Mouse (Mus musculus) liver, embryonic 12.5 days (tissue): ENCODE data around the gene Tbc1d2b. TPM values are rescaled to one million over a fixed set of nuclear protein-coding genes. Genes with fewer than 3 reads are reported as not detected.

Source experiments
- ATAC-seq: fragments of 200-750 bp; cut with Nextera tagmentation; 2 replicates; pipeline ENCODE4 v1.8.0; 2017; ENCODE audit warnings: moderate number of reproducible peaks, mild to moderate bottlenecking, moderate library complexity
- H3K27ac ChIP-seq: fragments of 300-500 bp; sonication (generic); 2 replicates; pipeline ENCODE4 v1.5.1; 2016; ENCODE audit warnings: mild to moderate bottlenecking
- H3K27me3 ChIP-seq: fragments of 300-500 bp; sonication (generic); replicated peaks from 2 replicates; pipeline ENCODE4 v1.6.1; 2016; ENCODE audit warnings: mild to moderate bottlenecking, moderate library complexity
- H3K36me3 ChIP-seq: fragments of 300-500 bp; sonication (generic); 2 replicates; pipeline ENCODE4 v1.6.1; 2016; ENCODE audit warnings: mild to moderate bottlenecking, moderate library complexity
- H3K4me1 ChIP-seq: fragments of 300-500 bp; sonication (generic); 2 replicates; pipeline ENCODE4 v1.6.1; 2016
- H3K4me2 ChIP-seq: fragments of 300-500 bp; sonication (generic); 2 replicates; pipeline ENCODE4 v1.6.1; 2016; ENCODE audit warnings: mild to moderate bottlenecking, moderate library complexity
- H3K4me3 ChIP-seq: fragments of 300-500 bp; sonication (generic); 2 replicates; pipeline ENCODE4 v1.5.1; 2016; ENCODE audit warnings: mild to moderate bottlenecking, moderate library complexity
- H3K9ac ChIP-seq: fragments of 300-500 bp; sonication (generic); 2 replicates; pipeline ENCODE4 v1.6.1; 2016; ENCODE audit warnings: mild to moderate bottlenecking, moderate library complexity
- H3K9me3 ChIP-seq: fragments of 300-500 bp; sonication (generic); replicated peaks from 2 replicates; pipeline ENCODE4 v1.6.1; 2016; ENCODE audit warnings: mild to moderate bottlenecking, moderate library complexity
- WGBS: fragments of 180-500 bp; shearing (Covaris S2); methylation state at CpG from one replicate; pipeline ENCODE4 v1.1.7; 2016; ENCODE audit not compliant: insufficient replicate concordance; 5-methylcytosine and 5-hydroxymethylcytosine counted together
- polyA plus RNA-seq: library from polyadenylated mRNA; unstranded; fragments of >200 nt; fragmentation: Nextera tagmentation; extraction: Ambion mirVana; gene quantifications from 2 replicates; pipeline ENCODE4 v1.2.1, GENCODE M21; 2016

Tbc1d2b gene
- polyA plus RNA-seq, 1 experiment from 2014 or later, result 11.0 TPM

- Histone ChIP-seq H3K9me3 (no peaks in the 10 kb centered on the region), H3K4me1 (peaks cover 30% of the 10 kb centered on the region), H3K27me3 (no peaks in the 10 kb centered on the region), H3K4me3 (no peak overlapping the region), H3K36me3 (no peaks in the 10 kb centered on the region), H3K4me2 (no peak overlapping the region), H3K9ac (no peak overlapping the region), H3K27ac (no peak overlapping the region)
- no peak for ATAC-seq
- 55% methylated on average over 1 of the region's 1 CpGs for whole genome bisulfite sequencing
Observed at GRCm38 (mm10) chr9:90276779-90277178, 6.2 kb upstream of the Tbc1d2b start.

GRCm38 (mm10) chr9:90275906-90276305 is 5.3 kb upstream of the Tbc1d2b start:
- no peak overlapping the region for H3K9ac ChIP-seq

DNA sequence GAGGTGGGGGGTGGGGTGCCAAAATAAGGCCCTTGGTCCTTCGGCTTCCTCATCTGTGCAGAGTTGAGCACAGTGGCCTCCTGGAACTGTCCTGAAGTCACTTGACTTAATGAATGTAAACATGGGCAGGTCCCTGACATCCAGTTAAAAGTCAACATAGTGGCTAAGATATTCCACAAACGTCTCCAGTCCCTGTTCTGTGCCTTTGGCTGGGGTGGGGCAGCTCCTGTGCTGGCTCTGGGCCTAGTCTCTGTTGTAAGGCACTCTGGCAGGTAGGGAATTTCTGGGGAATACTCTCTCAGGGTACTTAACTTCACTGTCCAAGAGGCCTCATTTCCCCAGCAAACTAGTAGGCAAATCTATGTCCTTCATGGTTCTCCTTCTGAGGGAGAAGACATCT is 4.9 kb upstream of the Tbc1d2b start:
- no peak overlapping the region for H3K27ac ChIP-seq
- no peak overlapping the region for H3K4me2 ChIP-seq
- no peak overlapping the region for H3K9ac ChIP-seq
- no peaks in the 10 kb centered on the region for H3K9me3 ChIP-seq
- WGBS, result 63% methylated on average over 2 of the region's 2 CpGs
- ATAC-seq, result no peak
- H3K4me3 ChIP-seq, result no peak overlapping the region
- H3K27me3 ChIP-seq, result no peaks in the 10 kb centered on the region
- H3K36me3 ChIP-seq, result no peaks in the 10 kb centered on the region
- H3K4me1 ChIP-seq, result peaks cover 42% of the 10 kb centered on the region

More at GRCm38 (mm10) chr9:90275906-90276305, 5.3 kb upstream of the Tbc1d2b start:
- WGBS, result 72% methylated on average over 5 of the region's 5 CpGs
- Histone ChIP-seq H3K4me1 (peaks cover 39% of the 10 kb centered on the region), H3K9me3 (no peaks in the 10 kb centered on the region), H3K4me3 (no peak overlapping the region), H3K36me3 (no peaks in the 10 kb centered on the region), H3K4me2 (no peak overlapping the region), H3K27me3 (no peaks in the 10 kb centered on the region), H3K27ac (no peak overlapping the region)
- no peak for ATAC-seq

DNA sequence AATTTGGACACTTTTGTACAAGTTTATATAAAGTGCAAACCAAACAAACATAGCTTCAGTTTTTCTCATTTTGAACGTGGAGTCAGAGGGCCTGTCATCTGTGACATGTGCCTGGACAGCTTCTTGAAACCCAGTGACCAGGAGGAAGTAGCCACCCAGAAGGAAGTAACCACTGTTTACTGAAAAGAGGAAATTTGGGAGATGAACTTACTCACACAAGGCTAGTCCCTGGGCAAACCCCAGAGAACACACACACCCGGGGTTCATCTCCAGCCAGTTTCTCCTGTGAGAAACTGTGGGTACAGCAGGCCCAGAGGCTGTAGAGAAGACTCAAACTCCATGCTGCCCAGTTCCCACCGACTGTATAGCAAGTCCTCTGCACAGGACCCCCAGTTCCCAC is 3.9 kb upstream of the Tbc1d2b start:
- Histone ChIP-seq H3K4me1 (peaks cover 47% of the 10 kb centered on the region), H3K9me3 (no peaks in the 10 kb centered on the region), H3K9ac (no peak overlapping the region), H3K4me2 (no peak overlapping the region), H3K36me3 (no peaks in the 10 kb centered on the region), H3K27ac (peak overlapping the region; percentile 50; the same call in 1 of the 2 replicates), H3K4me3 (no peak overlapping the region), H3K27me3 (no peaks in the 10 kb centered on the region)
- ATAC-seq, result no peak
- 29% methylated on average over 3 of the region's 3 CpGs for WGBS

DNA sequence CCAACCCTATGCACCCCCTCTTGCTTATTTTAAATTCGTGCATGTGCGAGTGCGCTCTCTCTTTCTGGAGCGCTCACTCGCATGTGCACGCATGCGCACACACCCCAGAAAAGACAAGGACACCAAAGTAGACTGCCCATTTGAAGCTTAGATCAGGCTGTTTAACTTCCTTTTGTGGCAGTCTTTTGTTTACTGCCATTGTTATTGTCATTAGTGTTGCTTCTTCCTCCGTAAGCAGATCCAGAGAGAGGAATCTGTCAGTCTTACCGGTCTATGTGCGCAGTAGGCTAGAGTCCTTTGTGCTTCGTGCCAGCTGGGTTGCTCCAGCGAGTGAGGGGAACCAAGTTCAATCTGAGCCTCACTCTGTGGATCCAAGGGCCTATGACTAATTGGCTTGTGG is 1.7 kb upstream of the Tbc1d2b start:
- H3K36me3 ChIP-seq, result peaks cover 7% of the 10 kb centered on the region
- H3K4me1 ChIP-seq, result peaks cover 54% of the 10 kb centered on the region
- H3K27me3 ChIP-seq, result no peaks in the 10 kb centered on the region
- H3K4me3 ChIP-seq, result no peak overlapping the region
- H3K27ac ChIP-seq, result no peak overlapping the region
- 79% methylated on average over 12 of the region's 12 CpGs for WGBS
- H3K4me2 ChIP-seq, result no peak overlapping the region
- H3K9ac ChIP-seq, result no peak overlapping the region
- no peaks in the 10 kb centered on the region for H3K9me3 ChIP-seq
- no peak for ATAC-seq

DNA sequence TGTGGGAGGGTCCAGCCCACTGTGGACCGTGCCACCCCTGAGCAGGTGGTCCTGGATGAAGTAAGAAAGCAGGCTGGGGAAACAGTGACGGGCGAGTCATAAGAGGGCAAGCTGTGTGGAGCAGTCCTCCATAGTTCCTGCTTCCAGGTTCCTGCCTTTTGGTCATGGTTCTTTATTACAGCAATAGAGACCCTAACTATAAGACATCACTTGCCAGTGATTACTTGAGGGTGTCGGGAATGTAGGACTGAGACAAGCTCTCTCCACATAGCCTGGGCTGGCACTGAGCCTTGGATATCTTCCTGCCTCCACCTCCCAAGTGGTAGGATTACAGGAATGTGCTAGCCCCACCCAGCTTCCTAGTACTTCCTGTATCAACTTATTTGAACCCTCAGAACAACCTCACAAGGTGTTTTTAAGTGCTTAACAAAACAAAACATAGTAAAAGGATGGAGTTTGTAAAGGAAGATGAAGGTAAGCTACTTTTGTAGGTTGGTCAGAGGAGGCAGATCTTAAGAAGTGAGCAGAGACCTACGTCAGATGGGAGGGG is 1.0 kb upstream of the Tbc1d2b start:
- H3K4me2 ChIP-seq, result no peak overlapping the region
- ATAC-seq, result no peak
- peaks cover 58% of the 10 kb centered on the region for H3K4me1 ChIP-seq
- H3K36me3 ChIP-seq, result peaks cover 14% of the 10 kb centered on the region
- no peak overlapping the region for H3K9ac ChIP-seq
- no peak overlapping the region for H3K4me3 ChIP-seq
- H3K27me3 ChIP-seq, result no peaks in the 10 kb centered on the region
- no peak overlapping the region for H3K27ac ChIP-seq
- no peaks in the 10 kb centered on the region for H3K9me3 ChIP-seq
- 77% methylated on average over 5 of the region's 5 CpGs for WGBS

DNA sequence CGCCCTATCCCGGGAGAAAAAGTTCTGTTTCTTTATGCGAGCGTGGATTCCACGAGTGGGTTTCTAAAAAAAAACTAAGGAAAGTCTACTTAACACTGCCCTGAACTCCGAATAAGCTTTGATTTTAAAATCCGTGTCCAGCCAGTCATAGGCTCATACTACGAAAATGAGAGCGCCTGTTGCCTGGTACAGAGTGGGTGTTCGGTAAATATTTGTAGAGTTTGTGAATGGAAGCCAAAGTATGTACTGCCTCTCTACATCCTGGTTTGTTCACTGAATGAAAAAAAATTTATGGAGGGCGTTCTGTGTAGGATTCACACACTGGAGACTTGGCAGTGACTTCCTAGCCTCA is 316 bp upstream of the Tbc1d2b start:
- ATAC-seq, result peak; percentile 6; the same call in 1 of the 2 replicates
- Histone ChIP-seq H3K9me3 (no peaks in the 10 kb centered on the region), H3K4me2 (peak overlapping the region; percentile 89), H3K4me1 (peaks cover 60% of the 10 kb centered on the region), H3K36me3 (peaks cover 21% of the 10 kb centered on the region), H3K27me3 (no peaks in the 10 kb centered on the region), H3K4me3 (peak overlapping the region; percentile 92), H3K9ac (peak overlapping the region; percentile 92), H3K27ac (peak overlapping the region; percentile 88; the same call in 1 of the 2 replicates)
- 17% methylated on average over 11 of the region's 11 CpGs for whole genome bisulfite sequencing

DNA sequence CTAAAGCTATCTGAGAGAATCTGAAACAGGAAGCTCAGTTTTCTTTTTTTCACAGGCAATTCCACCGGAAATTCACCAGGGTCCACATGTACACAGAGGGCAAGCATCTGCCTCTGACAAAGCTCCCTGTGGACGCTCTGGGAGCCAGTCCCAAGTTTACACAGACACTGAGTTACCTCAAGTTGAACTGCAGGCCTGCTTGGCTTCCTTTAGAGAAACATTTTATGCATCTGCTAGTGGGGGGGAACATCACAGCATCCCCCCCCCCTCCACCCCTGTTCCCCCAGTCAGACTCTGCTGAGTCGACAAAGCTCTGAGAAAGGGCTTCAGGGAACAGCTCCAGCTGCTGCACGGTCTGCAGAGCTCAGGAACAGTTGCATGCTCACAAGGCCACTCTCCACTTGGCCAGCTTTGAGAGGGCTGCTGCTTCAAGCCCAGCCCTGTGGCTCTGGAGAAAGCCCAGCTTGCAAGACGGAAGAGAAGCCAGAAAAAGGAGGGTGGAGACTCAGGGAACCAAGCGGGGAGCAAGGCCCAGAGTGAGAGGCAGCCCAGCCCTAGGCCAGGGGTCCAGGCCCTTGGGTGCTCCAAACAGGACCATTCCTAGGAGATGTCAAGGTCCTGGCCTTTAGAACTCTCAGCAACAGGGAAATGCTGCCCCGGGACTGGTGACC is 1.5 kb downstream of the Tbc1d2b start:
- H3K27me3 ChIP-seq, result no peaks in the 10 kb centered on the region
- peak overlapping the region; percentile 92 for H3K4me3 ChIP-seq
- peaks cover 33% of the 10 kb centered on the region for H3K36me3 ChIP-seq
- peaks cover 73% of the 10 kb centered on the region for H3K4me1 ChIP-seq
- H3K9me3 ChIP-seq, result no peaks in the 10 kb centered on the region
- peak overlapping the region; percentile 92 for H3K9ac ChIP-seq
- WGBS, result 22% methylated on average over 7 of the region's 7 CpGs
- peak overlapping the region; percentile 89 for H3K4me2 ChIP-seq
- peak overlapping the region; percentile 88 for H3K27ac ChIP-seq
- peak; percentile 22 for ATAC-seq

DNA sequence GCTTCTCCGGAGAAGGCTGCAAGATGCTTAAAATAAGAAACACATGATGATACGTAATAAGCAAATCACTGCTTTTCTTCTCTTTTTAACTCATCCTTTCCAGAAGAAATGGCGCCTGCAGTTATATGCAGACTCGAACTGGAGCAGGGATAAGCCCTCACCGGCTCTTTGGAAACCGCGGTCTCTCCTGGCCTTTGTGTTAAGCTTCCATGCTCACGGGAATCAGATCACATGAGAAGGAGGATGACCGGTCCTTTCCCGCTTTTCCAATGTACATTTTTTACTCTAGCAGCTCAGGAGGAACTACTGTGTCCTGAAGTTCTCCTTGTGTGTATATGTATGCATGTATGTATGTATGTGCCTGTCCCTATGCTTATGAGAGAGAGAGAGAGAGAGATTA is 3.7 kb downstream of the Tbc1d2b start:
- Histone ChIP-seq H3K4me3 (no peak overlapping the region), H3K27me3 (no peaks in the 10 kb centered on the region), H3K9me3 (no peaks in the 10 kb centered on the region), H3K27ac (peak overlapping the region; percentile 64; the same call in 1 of the 2 replicates), H3K36me3 (peaks cover 48% of the 10 kb centered on the region), H3K9ac (no peak overlapping the region), H3K4me2 (no peak overlapping the region), H3K4me1 (peaks cover 93% of the 10 kb centered on the region)
- WGBS, result 89% methylated on average over 10 of the region's 10 CpGs
- no peak for ATAC-seq

GRCm38 (mm10) chr9:90266059-90266458 is 4.5 kb downstream of the Tbc1d2b start:
- Histone ChIP-seq H3K4me1 (peaks cover 93% of the 10 kb centered on the region), H3K36me3 (peaks cover 48% of the 10 kb centered on the region), H3K27ac (peak overlapping the region; percentile 54), H3K4me3 (no peak overlapping the region), H3K9ac (no peak overlapping the region), H3K27me3 (no peaks in the 10 kb centered on the region), H3K4me2 (0 out of 2 replicates have a peak overlapping the region, but pooled peaks have one; percentile 1), H3K9me3 (no peaks in the 10 kb centered on the region)
- WGBS, result 84% methylated on average over 10 of the region's 10 CpGs
- ATAC-seq, result no peak

DNA sequence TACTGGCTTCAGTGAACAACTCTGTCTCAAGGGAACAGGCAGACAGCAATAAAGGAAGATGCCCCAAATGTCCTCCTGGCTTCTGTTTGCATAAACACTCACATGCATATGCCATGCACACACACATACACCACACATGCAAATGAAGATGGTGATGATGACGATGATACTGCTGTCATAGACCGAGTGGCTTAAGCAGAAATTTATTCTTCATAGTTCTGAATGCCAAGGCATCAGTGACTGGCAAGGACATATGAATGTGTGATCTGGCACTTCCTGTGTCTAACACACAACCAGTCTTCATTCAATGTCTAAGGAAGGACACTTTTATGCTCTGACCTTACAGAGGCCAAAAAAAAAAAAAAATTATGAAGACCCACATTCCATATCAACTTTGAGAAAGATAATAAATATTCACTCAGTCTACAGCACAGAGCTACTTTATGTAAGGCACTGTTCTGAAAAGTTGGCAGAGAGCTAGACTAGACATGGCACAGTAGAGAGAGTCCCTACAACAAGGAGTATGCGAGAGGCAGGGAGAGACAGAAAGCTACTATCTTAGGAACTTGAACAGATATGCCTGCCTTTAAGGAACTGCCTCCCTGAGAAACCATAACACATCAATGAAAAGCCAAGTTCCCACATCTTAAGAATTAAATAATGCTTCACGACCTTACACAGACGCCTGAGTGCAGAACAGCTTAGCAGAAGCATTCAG is 5.1 kb downstream of the Tbc1d2b start:
- no peak for ATAC-seq
- peaks cover 48% of the 10 kb centered on the region for H3K36me3 ChIP-seq
- H3K9ac ChIP-seq, result 0 out of 2 replicates have a peak overlapping the region, but pooled peaks have one; percentile 10
- no peak overlapping the region for H3K4me2 ChIP-seq
- H3K4me1 ChIP-seq, result peaks cover 95% of the 10 kb centered on the region
- peak overlapping the region; percentile 80 for H3K27ac ChIP-seq
- WGBS, result 79% methylated on average over 5 of the region's 5 CpGs
- H3K27me3 ChIP-seq, result no peaks in the 10 kb centered on the region
- H3K4me3 ChIP-seq, result no peak overlapping the region
- H3K9me3 ChIP-seq, result no peaks in the 10 kb centered on the region

DNA sequence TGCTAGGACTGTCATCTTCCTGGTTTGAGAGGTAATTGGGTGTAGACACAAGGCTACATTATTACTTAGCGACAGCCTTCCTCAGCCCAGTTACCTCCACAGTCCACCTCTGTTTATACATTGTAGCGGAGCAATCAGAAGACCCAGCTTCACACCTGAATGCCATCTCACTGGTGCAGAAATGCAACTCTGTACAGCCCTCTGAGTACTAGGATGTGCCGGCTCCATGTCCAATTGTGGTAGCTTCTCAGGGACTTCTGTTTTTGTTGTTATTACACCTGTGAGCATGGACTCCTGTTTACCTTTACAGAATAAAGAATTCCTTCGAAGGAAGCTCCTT is 7.3 kb downstream of the Tbc1d2b start:
- Histone ChIP-seq H3K4me3 (no peak overlapping the region), H3K4me2 (no peak overlapping the region), H3K36me3 (peaks cover 66% of the 10 kb centered on the region), H3K9me3 (no peaks in the 10 kb centered on the region), H3K27me3 (no peaks in the 10 kb centered on the region), H3K4me1 (peaks cover 99% of the 10 kb centered on the region), H3K9ac (no peak overlapping the region), H3K27ac (peak overlapping the region; percentile 80)
- WGBS, result 89% methylated on average over 4 of the region's 4 CpGs
- ATAC-seq, result no peak
